9 mouse cellular contexts compared by ENCODE assay signal in genomic region chr1:106511593-106511992, GRCm38 (mm10).
A peak's percentile ranks its signal among the peaks of the same experiment; 100 is the strongest.
DNase-seq lines count a peak whose midpoint lies in the region; ATAC-seq and TF ChIP-seq lines count a peak whose summit lies in the region.
"Had no signal": no experiment of that assay in that cellular context is flagged by ENCODE, and none has a peak within 500 bp of the region (broad histone marks: within the 10 kb centered on the region; RNA-seq: fewer than 3 reads in every experiment).

No protein-coding gene starts in this region.

- ATAC-seq in hindbrain, postnatal 0 days = peak; percentile 86
- ATAC-seq in megakaryocyte progenitor cell, adult 5-6 weeks (replicated peaks; ENCODE audit: poor library complexity) = peak; percentile 84

- H3K4me1 ChIP-seq in cerebellum, adult 2 months (ENCODE audit: control insufficient read depth, insufficient read depth, low read length) = no peaks in the 10 kb centered on the region
- no peaks in the 10 kb centered on the region for H3K4me1 ChIP-seq in hindbrain, postnatal 0 days (ENCODE audit: insufficient read depth, low read length)

- H3K27ac ChIP-seq in cerebellum, adult 2 months (ENCODE audit: insufficient read depth, low read length) = no peak overlapping the region
- H3K27ac ChIP-seq in hindbrain, postnatal 0 days = no peak overlapping the region

- 21% methylated on average over 6 of the region's 6 CpGs for WGBS in cerebellum, adult 2 months
- 22% methylated on average over 6 of the region's 6 CpGs for WGBS in hindbrain, postnatal 0 days

- H3K9me3 ChIP-seq in hindbrain, postnatal 0 days (ENCODE audit: low read length) = no peaks in the 10 kb centered on the region

- H3K36me3 ChIP-seq in hindbrain, postnatal 0 days (ENCODE audit: insufficient read depth, low read length) = no peaks in the 10 kb centered on the region

- H3K4me2 ChIP-seq in hindbrain, postnatal 0 days (ENCODE audit: low read depth, low read length) = no peak overlapping the region

- H3K27me3 ChIP-seq in cerebellum, adult 2 months (ENCODE audit: control insufficient read depth, insufficient read depth, low read length) = no peaks in the 10 kb centered on the region
- H3K27me3 ChIP-seq in hindbrain, postnatal 0 days (ENCODE audit: insufficient read depth, low read length) = no peaks in the 10 kb centered on the region

- no peak overlapping the region for H3K4me3 ChIP-seq in cerebellum, adult 2 months (replicated peaks; ENCODE audit: insufficient read depth, low read depth, low read length)
- H3K4me3 ChIP-seq in hindbrain, postnatal 0 days (ENCODE audit: low read length) = no peak overlapping the region
- H3K4me3 ChIP-seq: myocyte had no signal

- H3K9ac ChIP-seq in hindbrain, postnatal 0 days (replicated peaks; ENCODE audit: low read length) = no peak overlapping the region

- TF ChIP-seq CTCF in cerebellum, adult 2 months (IDR thresholded peaks at IDR 0.05; ENCODE audit: borderline replicate concordance, insufficient read depth, low read depth, low read length) = peak; percentile 72
- TF ChIP-seq CTCF in hindbrain, postnatal 0 days (IDR thresholded peaks at IDR 0.05; ENCODE audit: low read depth) = peak; percentile 92

- TF ChIP-seq POLR2A in cerebellum, adult 2 months (IDR thresholded peaks at IDR 0.05; ENCODE audit: borderline replicate concordance, insufficient read depth, low read length) = no peak

- DNase-seq in Muller cell, postnatal 12 days (ENCODE audit: inconsistent ontology term) = peak; percentile 44
- peak; percentile 40 to 50 for DNase-seq in cerebellum, adult 2 months
- DNase-seq in frontal cortex, postnatal 10 days (ENCODE audit: low spot score in 2 of 2) = peak; percentile 27 to 61
- DNase-seq in hindbrain, postnatal 0 days (ENCODE audit: low spot score) = peak; percentile 83
- peak; percentile 29 for DNase-seq in left cerebral cortex, adult 11 months (ENCODE audit: low spot score)
- peak; percentile 65 to 86 for DNase-seq in right cerebral cortex, postnatal 10 days (ENCODE audit: low spot score in 2 of 2)
- peak; percentile 53 to 72 for DNase-seq in urinary bladder, postnatal 36 days (ENCODE audit: low spot score in 2 of 2)

Comparison
In these comparisons a context has a peak if more than half of its experiments do, and no peak if none do; other contexts are left out.
1. DNase-seq: peak in every context shown above with its lines; median percentile 83 in hindbrain, postnatal 0 days; 76 in right cerebral cortex, postnatal 10 days; 62 in urinary bladder, postnatal 36 days; 45 in cerebellum, adult 2 months; 44 in Muller cell, postnatal 12 days; 44 in frontal cortex, postnatal 10 days; 29 in left cerebral cortex, adult 11 months.